Mouse (Mus musculus) limb, embryonic 11.5 days (tissue): ENCODE measurements around the gene Cchcr1. TPM values are rescaled to one million over a fixed set of nuclear protein-coding genes. Genes with fewer than 3 reads are reported as not detected.
A peak's percentile ranks its signal among the peaks of the same experiment; 100 is the strongest.

ENCODE experiments used
- ATAC-seq: fragments of 200-750 bp; cut with Nextera tagmentation; 2 replicates; pipeline ENCODE4 v1.8.0; 2017; ENCODE audit warnings: low read depth; ENCODE audit not compliant: insufficient number of reproducible peaks, low FRiP score, low TSS enrichment
- DNase-seq: peaks from one replicate; pipeline ENCODE4 v3.0.0-alpha.2; 2015; ENCODE audit warnings: low spot score
- H3K27ac ChIP-seq: fragments of 300-500 bp; sonication (generic); replicated peaks from 2 replicates; pipeline ENCODE4 v1.5.1; 2014; ENCODE audit warnings: low read depth, mild to moderate bottlenecking, low read length
- H3K27me3 ChIP-seq: fragments of 300-500 bp; sonication (generic); 2 replicates; pipeline ENCODE4 v1.6.1; 2014; ENCODE audit warnings: mild to moderate bottlenecking, low read length, mixed read lengths; ENCODE audit not compliant: control insufficient read depth, insufficient read depth
- H3K36me3 ChIP-seq: fragments of 300-500 bp; sonication (generic); 2 replicates; pipeline ENCODE4 v1.6.1; 2014; ENCODE audit warnings: mild to moderate bottlenecking, low read length, moderate library complexity, mixed read lengths; ENCODE audit not compliant: control insufficient read depth, insufficient read depth
- H3K4me1 ChIP-seq: fragments of 300-500 bp; sonication (generic); 2 replicates; pipeline ENCODE4 v1.6.1; 2014; ENCODE audit warnings: low read length, mixed read lengths; ENCODE audit not compliant: control insufficient read depth, insufficient read depth
- H3K4me2 ChIP-seq: fragments of 300-500 bp; sonication (generic); 2 replicates; pipeline ENCODE4 v1.6.1; 2014; ENCODE audit warnings: low read depth, mild to moderate bottlenecking, moderate library complexity; ENCODE audit not compliant: severe bottlenecking
- H3K4me3 ChIP-seq: fragments of 300-500 bp; sonication (generic); 2 replicates; pipeline ENCODE4 v1.5.1; 2014; ENCODE audit warnings: low read depth, low read length
- H3K9ac ChIP-seq: fragments of 300-500 bp; sonication (generic); 2 replicates; pipeline ENCODE4 v1.6.1; 2014; ENCODE audit warnings: mild to moderate bottlenecking, low read length
- H3K9me3 ChIP-seq: fragments of 300-500 bp; sonication (generic); 2 replicates; pipeline ENCODE4 v1.6.1; 2016; ENCODE audit warnings: low read length; ENCODE audit not compliant: control insufficient read depth
- WGBS: fragments of 180-500 bp; shearing (Covaris S2); extraction: QIAGEN DNeasy Blood & Tissue Kit; methylation state at CpG from one replicate; pipeline ENCODE4 v1.1.7; 2014; 5-methylcytosine and 5-hydroxymethylcytosine counted together
- polyA plus RNA-seq: library from polyadenylated mRNA; unstranded; fragments of >200 nt; fragmentation: Nextera tagmentation; extraction: Ambion mirVana; gene quantifications from 2 replicates; pipeline ENCODE4 v1.2.1, GENCODE M21; 2014

Cchcr1 gene
- polyA plus RNA-seq, 1 experiment from 2014 or later, result 13.2 TPM

DNA sequence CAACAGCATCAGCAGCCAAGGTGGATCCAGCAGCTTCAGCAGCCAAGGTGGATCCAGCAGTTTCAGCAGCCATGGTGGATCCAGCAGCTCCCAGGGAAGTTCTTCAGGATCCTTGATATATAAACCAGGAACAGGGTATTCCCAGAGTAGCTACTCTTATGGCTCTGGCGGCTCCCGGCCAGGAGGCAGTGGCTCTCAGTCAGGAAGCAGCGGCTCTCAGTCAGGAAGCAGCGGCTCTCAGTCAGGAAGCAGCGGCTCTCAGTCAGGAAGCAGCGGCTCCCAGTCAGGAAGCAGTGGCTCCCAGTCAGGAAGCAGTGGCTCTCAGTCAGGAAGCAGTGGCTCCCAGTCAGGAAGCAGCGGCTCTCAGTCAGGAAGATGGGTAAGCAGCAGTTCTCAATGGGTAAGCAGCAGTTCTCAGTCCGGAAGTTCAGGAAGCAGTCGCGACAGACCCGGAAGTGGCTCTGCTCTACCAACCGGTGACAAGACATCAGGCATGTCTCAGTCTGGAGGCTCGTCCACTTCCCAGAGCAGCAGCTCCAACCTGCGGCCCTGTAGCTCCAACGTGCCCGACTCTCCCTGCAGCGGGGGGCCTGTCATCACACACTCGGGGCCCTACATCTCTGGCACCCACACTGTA is 38.0 kb downstream of the Cchcr1 start:
- no peaks in the 10 kb centered on the region for H3K27me3 ChIP-seq
- ATAC-seq, result no peak

DNA sequence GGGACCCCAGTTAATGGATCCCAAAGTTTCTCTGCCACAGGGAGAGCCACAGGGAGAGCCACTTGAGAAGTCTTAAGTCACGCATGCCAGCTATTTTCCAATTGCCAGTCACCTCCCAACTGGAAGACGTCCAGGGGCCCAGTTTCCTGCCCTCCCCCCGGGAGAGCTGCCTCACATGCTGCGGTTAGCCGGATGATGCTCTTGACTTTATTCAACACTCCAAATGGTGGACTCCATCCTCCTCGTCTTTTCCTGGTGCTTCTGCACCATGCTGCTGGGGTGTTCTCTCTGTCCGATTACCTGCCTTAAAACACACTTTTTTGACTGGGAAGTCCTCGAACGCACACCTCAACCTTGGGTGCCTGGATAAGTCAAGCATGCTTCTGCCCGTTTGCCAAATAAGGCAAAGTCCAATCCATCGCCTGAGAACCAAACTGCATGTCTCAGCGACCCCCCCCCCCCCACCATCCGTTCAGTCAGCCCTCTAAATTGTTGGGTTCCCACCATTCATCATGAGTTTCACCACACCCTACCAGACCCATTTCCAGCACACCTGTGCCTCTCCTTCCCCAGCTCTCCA is 39.4 kb downstream of the Cchcr1 start:
- H3K4me1 ChIP-seq, result 0 out of 2 replicates have a peak, but pooled peaks cover 3% of the 10 kb centered on the region
- no peak overlapping the region for H3K4me3 ChIP-seq
- H3K27me3 ChIP-seq, result no peaks in the 10 kb centered on the region
- no peak overlapping the region for H3K27ac ChIP-seq
- no peak for ATAC-seq
- H3K9me3 ChIP-seq, result no peaks in the 10 kb centered on the region
- no peak for DNase-seq
- no peak overlapping the region for H3K4me2 ChIP-seq
- no peaks in the 10 kb centered on the region for H3K36me3 ChIP-seq
- H3K9ac ChIP-seq, result no peak overlapping the region
- 90% methylated on average over 13 of the region's 13 CpGs for WGBS

More for the DNA sequence above, 38.0 kb downstream of the Cchcr1 start:
- Histone ChIP-seq H3K36me3 (no peaks in the 10 kb centered on the region), H3K4me3 (no peak overlapping the region), H3K9ac (no peak overlapping the region), H3K27ac (no peak overlapping the region), H3K4me2 (no peak overlapping the region), H3K4me1 (no peaks in the 10 kb centered on the region), H3K9me3 (no peaks in the 10 kb centered on the region)
- DNase-seq, result no peak
- 91% methylated on average over 18 of the region's 18 CpGs for WGBS

DNA sequence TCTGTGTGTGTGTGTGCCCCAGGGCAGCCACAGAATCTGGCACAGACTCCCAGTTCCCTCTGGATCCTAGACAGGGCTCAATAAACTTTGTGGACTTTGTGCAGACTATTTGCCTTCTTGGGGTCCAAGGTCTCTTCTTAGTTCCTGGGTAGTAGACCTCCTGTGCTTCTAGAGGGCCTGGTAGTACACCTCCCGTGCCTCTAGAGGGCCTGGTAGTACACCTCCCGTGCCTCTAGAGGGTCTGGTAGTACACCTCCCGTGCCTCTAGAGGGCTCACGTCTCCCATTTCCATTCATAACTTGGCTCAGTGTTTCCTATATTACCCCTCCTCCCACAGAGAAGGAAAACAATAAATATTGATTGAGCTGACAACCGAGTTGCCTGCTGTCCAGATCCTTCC is 39.9 kb downstream of the Cchcr1 start:
- Histone ChIP-seq H3K27ac (no peak overlapping the region), H3K4me3 (no peak overlapping the region), H3K36me3 (no peaks in the 10 kb centered on the region), H3K4me2 (no peak overlapping the region), H3K4me1 (0 out of 2 replicates have a peak, but pooled peaks cover 3% of the 10 kb centered on the region), H3K9me3 (no peaks in the 10 kb centered on the region), H3K9ac (no peak overlapping the region), H3K27me3 (no peaks in the 10 kb centered on the region)
- no peak for ATAC-seq
- DNase-seq, result peak; percentile 58
- 36% methylated on average over 5 of the region's 5 CpGs for WGBS

DNA sequence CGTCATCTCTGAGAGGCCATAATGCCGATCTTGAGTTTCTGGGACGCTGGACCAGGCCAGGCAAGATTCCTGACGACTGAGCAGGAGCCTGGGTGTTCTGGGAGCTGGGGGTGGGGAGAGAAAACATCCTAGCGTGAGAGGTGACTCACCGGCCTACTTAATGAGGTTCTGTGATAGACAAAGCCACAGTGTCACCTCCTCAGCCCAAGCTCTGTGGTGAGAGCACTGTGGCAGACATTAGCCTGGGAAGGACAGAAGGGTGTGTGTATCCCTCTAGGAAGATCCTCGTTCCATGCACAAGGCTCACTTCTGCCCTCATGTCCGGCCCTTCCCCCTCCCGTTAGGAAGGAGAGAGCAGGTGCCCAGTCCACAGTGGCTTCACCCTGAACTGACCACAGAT is 40.5 kb downstream of the Cchcr1 start:
- no peaks in the 10 kb centered on the region for H3K27me3 ChIP-seq
- H3K4me1 ChIP-seq, result 0 out of 2 replicates have a peak, but pooled peaks cover 3% of the 10 kb centered on the region
- no peak overlapping the region for H3K9ac ChIP-seq
- no peak overlapping the region for H3K4me2 ChIP-seq
- no peaks in the 10 kb centered on the region for H3K36me3 ChIP-seq
- WGBS, result 77% methylated on average over 9 of the region's 9 CpGs
- no peaks in the 10 kb centered on the region; the same call in 1 of the 2 replicates for H3K9me3 ChIP-seq
- H3K4me3 ChIP-seq, result no peak overlapping the region
- no peak for DNase-seq
- ATAC-seq, result no peak
- no peak overlapping the region for H3K27ac ChIP-seq

DNA sequence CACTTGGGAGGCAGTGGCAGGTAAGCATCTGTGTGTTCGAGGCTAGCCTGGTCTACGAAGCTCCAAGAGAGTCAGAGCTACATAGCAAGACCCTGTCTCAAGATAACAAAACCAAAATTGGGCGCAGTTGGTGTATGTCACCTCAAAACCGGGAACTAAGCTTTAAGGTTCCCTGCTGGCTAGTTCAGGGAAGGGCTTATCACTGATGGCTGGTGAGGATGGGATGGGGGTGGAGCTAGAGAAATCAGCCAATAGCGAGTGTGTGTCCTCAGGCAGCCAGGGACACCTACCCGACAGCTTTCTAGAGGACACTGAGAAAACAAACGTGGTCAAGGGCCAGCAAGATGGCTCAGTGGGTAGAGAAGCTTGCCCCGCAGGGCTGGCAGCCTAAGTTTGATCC is 41.3 kb downstream of the Cchcr1 start:
- Histone ChIP-seq H3K4me3 (no peak overlapping the region), H3K9me3 (no peaks in the 10 kb centered on the region; the same call in 1 of the 2 replicates), H3K4me2 (no peak overlapping the region), H3K27ac (no peak overlapping the region), H3K9ac (no peak overlapping the region), H3K4me1 (0 out of 2 replicates have a peak, but pooled peaks cover 3% of the 10 kb centered on the region), H3K27me3 (no peaks in the 10 kb centered on the region), H3K36me3 (no peaks in the 10 kb centered on the region)
- DNase-seq (no peak), ATAC-seq (no peak)
- 56% methylated on average over 8 of the region's 8 CpGs for WGBS

DNA sequence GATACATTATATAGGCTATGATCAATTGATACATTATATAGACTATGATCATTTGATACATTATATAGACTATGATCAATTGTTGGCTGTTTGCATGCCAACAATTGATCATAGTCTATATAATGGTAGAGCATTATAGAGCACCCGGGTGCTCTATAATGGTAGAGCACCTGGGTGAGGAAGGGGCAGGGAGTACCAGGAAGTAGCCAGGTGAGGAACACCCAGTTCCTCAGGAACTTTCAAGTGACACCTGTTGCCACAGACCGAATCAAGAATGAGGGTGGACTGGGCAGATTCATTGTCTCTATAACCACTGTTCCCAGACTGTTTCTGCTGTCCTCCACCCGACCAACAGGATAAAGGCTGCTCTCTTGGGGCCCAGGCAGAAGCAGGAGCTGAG is 50.2 kb downstream of the Cchcr1 start, which contains the start of gene 2300002M23Rik:
Gene 2300002M23Rik (plus strand): TSS at position 301 of the 400 bp plus-strand sequence.
- ATAC-seq (no peak), DNase-seq (no peak)
- Histone ChIP-seq H3K27ac (no peak within 1 kb of the TSS), H3K36me3 (no peaks in the 10 kb centered on the region), H3K9me3 (no peaks in the 10 kb centered on the region; the same call in 1 of the 2 replicates), H3K9ac (no peak within 1 kb of the TSS), H3K27me3 (peaks cover 18% of the 10 kb centered on the region), H3K4me1 (no peaks in the 10 kb centered on the region), H3K4me3 (no peak within 1 kb of the TSS), H3K4me2 (no peak within 1 kb of the TSS)
- 55% methylated on average over 3 of the region's 3 CpGs for WGBS

DNA sequence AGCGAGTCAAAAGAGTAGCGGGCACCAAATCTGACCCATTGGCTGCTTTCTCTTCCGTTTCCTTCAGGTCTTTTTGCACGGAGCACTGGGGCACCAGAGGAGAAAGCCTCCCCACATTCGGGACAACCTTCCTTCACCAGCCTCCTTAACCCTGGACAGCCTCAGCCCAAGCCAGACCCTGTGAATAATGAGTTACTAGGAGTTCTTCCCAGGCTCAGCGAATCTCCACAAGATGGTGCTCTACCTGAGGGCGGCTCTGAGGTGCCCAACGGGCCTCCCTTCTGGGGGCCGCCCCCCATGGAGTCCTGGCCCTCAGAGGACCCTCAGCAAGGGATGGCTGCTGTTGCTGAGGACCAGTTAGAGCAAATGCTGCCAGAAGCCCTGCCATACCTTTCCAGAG is 50.9 kb downstream of the Cchcr1 start:
- DNase-seq, result no peak
- no peak for ATAC-seq
- no peak overlapping the region for H3K27ac ChIP-seq
- no peak overlapping the region for H3K4me3 ChIP-seq
- no peaks in the 10 kb centered on the region for H3K9me3 ChIP-seq
- WGBS, result 18% methylated on average over 9 of the region's 9 CpGs
- no peak overlapping the region for H3K4me2 ChIP-seq
- H3K36me3 ChIP-seq, result no peaks in the 10 kb centered on the region
- H3K4me1 ChIP-seq, result no peaks in the 10 kb centered on the region
- H3K27me3 ChIP-seq, result peaks cover 18% of the 10 kb centered on the region
- no peak overlapping the region for H3K9ac ChIP-seq

DNA sequence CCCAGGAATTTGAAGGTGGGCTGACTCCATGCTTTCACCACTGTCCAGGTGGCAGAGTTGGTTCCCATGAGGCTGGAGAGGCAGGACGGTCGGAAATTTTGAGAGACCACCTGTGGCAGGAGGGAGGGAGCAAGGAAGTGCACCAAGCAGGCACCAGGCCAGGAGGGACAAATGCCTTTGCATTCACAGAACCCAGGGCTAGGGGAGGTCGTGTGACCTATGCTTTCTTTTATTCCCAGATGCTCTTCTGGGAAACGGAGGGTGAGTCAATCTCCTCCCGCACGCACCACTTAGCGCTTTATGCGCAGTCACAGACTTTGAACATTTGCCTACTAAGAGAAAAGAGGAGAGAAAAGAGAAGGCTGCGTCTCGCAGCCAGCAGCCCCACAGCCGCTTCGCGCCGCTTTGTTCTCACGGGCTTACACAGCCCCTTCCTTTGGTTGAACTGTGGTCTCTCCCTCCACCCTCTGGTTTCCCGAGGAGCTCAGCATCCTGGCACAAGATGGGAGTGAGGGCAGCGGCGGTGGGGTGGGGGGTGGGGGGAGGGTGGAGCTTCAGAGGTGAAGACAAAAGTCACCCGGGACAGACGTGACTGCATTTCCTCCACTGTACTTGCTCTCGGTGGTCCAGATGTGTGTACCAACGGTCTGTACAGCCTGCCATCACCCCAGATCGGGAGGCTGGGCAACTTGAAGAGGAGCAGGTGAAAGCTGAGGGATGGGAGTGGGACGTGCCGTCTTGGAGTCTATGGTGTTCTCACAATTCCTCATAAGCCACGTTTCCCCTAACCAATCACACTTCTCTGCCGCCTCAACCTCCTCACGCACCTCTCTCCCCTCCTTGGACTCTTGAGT is 52.4 kb downstream of the Cchcr1 start:
- no peak for ATAC-seq
- H3K4me2 ChIP-seq, result peak overlapping the region; percentile 36
- DNase-seq, result peak; percentile 36
- peak overlapping the region; percentile 3; the same call in 1 of the 2 replicates for H3K9ac ChIP-seq
- WGBS, result 2% methylated on average over 28 of the region's 28 CpGs
- H3K4me1 ChIP-seq, result no peaks in the 10 kb centered on the region
- no peaks in the 10 kb centered on the region for H3K9me3 ChIP-seq
- peaks cover 18% of the 10 kb centered on the region for H3K27me3 ChIP-seq
- H3K27ac ChIP-seq, result no peak overlapping the region
- no peaks in the 10 kb centered on the region for H3K36me3 ChIP-seq
- peak overlapping the region; percentile 16 for H3K4me3 ChIP-seq
